Mouse (Mus musculus) heart, embryonic 11.5 days (tissue): ENCODE results near the gene Vps11. TPM values are rescaled to one million over a fixed set of nuclear protein-coding genes. Genes with fewer than 3 reads are reported as not detected.

Experiments
- ATAC-seq: fragments of 200-750 bp; cut with Nextera tagmentation; replicated peaks from 2 replicates; pipeline ENCODE4 v1.8.0; 2017; ENCODE audit warnings: moderate library complexity; ENCODE audit not compliant: insufficient number of reproducible peaks, low FRiP score, low TSS enrichment
- H3K27ac ChIP-seq: fragments of 300-500 bp; sonication (generic); 2 replicates; pipeline ENCODE4 v1.5.1; 2014; ENCODE audit warnings: mild to moderate bottlenecking, low read depth, low read length
- H3K27me3 ChIP-seq: fragments of 300-500 bp; sonication (generic); 2 replicates; pipeline ENCODE4 v1.6.1; 2014; ENCODE audit warnings: mild to moderate bottlenecking, low read length, mixed read lengths; ENCODE audit not compliant: control insufficient read depth, insufficient read depth
- H3K36me3 ChIP-seq: fragments of 300-500 bp; sonication (generic); 2 replicates; pipeline ENCODE4 v1.6.1; 2014; ENCODE audit warnings: mild to moderate bottlenecking, low read length, moderate library complexity, mixed read lengths; ENCODE audit not compliant: control insufficient read depth, insufficient read depth
- H3K4me1 ChIP-seq: fragments of 300-500 bp; sonication (generic); 2 replicates; pipeline ENCODE4 v1.6.1; 2014; ENCODE audit warnings: low read length; ENCODE audit not compliant: control insufficient read depth, insufficient read depth
- H3K4me2 ChIP-seq: fragments of 300-500 bp; sonication (generic); 2 replicates; pipeline ENCODE4 v1.6.1; 2014; ENCODE audit warnings: mild to moderate bottlenecking, moderate library complexity
- H3K4me3 ChIP-seq: fragments of 300-500 bp; sonication (generic); 2 replicates; pipeline ENCODE4 v1.5.1; 2014; ENCODE audit warnings: low read depth, low read length
- H3K9ac ChIP-seq: fragments of 300-500 bp; sonication (generic); 2 replicates; pipeline ENCODE4 v1.6.1; 2014; ENCODE audit warnings: mild to moderate bottlenecking, low read depth, low read length, moderate library complexity
- H3K9me3 ChIP-seq: fragments of 300-500 bp; sonication (generic); replicated peaks from 2 replicates; pipeline ENCODE4 v1.6.1; 2016; ENCODE audit warnings: low read length; ENCODE audit not compliant: control insufficient read depth
- WGBS: fragments of 180-500 bp; shearing (Covaris S2); extraction: QIAGEN DNeasy Blood & Tissue Kit; methylation state at CpG from one replicate; pipeline ENCODE4 v1.1.7; 2014; ENCODE audit not compliant: insufficient replicate concordance; 5-methylcytosine and 5-hydroxymethylcytosine counted together
- polyA plus RNA-seq: library from polyadenylated mRNA; unstranded; fragments of >200 nt; fragmentation: Nextera tagmentation; extraction: Ambion mirVana; gene quantifications from 2 replicates; pipeline ENCODE4 v1.2.1, GENCODE M21; 2014

Vps11 gene
- polyA plus RNA-seq, 1 experiment from 2014 or later = 15.1 TPM

DNA sequence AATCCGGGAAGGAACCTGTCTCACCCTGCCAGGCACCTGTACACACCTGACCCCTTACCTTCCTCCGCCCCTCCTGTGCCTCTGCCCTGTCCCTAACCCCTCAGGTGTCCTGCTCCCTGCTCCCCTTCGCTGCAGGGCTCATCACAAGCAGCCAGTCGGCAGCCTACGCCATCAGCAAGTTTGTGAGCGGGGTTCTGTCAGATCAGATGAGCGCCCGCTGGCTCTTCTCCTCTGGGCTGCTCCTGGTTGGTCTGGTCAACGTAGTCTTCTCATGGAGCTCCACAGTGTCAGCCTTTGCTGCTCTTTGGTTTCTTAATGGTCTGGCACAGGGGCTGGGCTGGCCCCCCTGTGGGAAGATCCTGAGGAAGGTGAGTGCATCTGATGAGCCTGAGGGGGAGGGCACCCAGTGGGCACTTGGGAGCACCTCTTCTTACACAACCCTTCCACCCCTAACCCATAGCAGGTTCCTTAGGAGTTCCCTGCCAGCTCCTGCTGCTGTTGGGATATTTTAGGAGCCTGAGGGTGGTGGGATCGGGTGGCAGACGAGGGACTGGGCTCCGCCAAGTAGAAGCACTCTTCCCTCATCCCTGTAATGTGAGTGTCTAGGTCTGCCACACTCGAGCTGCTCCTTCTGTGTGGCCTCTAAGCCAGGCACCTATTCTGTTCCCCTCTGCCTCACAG is 37.8 kb upstream of the Vps11 start:
- Histone ChIP-seq H3K36me3 (peaks cover 34% of the 10 kb centered on the region), H3K27ac (no peak overlapping the region), H3K9ac (no peak overlapping the region), H3K4me3 (no peak overlapping the region), H3K4me2 (no peak overlapping the region), H3K27me3 (no peaks in the 10 kb centered on the region), H3K9me3 (no peaks in the 10 kb centered on the region), H3K4me1 (peaks cover 9% of the 10 kb centered on the region)
- 78% methylated on average over 13 of the region's 13 CpGs for WGBS
- no peak for ATAC-seq

DNA sequence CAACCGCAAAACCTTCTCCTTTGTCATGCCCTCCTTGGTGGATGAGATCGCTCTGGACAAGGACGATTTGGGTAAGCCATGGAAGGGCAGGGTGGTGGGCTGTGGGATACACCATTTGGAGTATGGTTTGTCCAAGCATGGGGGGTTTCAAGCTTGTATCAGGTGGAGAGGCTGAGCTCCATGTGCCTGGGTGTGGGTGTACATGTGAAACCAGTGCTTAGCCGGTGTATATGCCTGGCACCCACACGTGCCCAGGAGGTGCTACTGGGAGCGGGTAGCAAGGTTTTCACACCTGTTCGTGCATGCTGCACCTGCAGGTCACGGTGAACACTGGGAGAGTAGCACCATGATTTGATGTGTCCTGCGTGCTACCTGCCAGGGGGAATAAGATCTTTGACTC is 37.1 kb upstream of the Vps11 start:
- Histone ChIP-seq H3K4me3 (peak overlapping the region; percentile 78; the same call in 1 of the 2 replicates), H3K27ac (no peak overlapping the region), H3K27me3 (no peaks in the 10 kb centered on the region), H3K36me3 (peaks cover 27% of the 10 kb centered on the region), H3K4me2 (peak overlapping the region; percentile 89), H3K9me3 (no peaks in the 10 kb centered on the region), H3K4me1 (peaks cover 9% of the 10 kb centered on the region), H3K9ac (0 out of 2 replicates have a peak overlapping the region, but pooled peaks have one; percentile 10)
- ATAC-seq = no peak
- WGBS = 79% methylated on average over 9 of the region's 9 CpGs

- WGBS = 39% methylated on average over 4 of the region's 4 CpGs
- Histone ChIP-seq H3K4me1 (peaks cover 9% of the 10 kb centered on the region), H3K27me3 (no peaks in the 10 kb centered on the region), H3K27ac (no peak overlapping the region), H3K9me3 (no peaks in the 10 kb centered on the region), H3K36me3 (peaks cover 23% of the 10 kb centered on the region), H3K4me3 (peak overlapping the region; percentile 78), H3K9ac (peak overlapping the region; percentile 28; the same call in 1 of the 2 replicates), H3K4me2 (peak overlapping the region; percentile 89)
- ATAC-seq = no peak
Measured at GRCm38 (mm10) chr9:44398087-44398486, 36.6 kb upstream of the Vps11 start.

GRCm38 (mm10) chr9:44396684-44397411 is 35.4 kb upstream of the Vps11 start, which contains the start of gene Slc37a4:
Slc37a4 (plus strand) TSS chr9:44396852.
- Histone ChIP-seq H3K27ac (peak within 1 kb of the TSS; percentile 80), H3K4me1 (peaks cover 9% of the 10 kb centered on the region), H3K9me3 (no peaks in the 10 kb centered on the region), H3K9ac (peak within 1 kb of the TSS; percentile 91), H3K4me2 (peak within 1 kb of the TSS; percentile 89), H3K36me3 (peaks cover 14% of the 10 kb centered on the region), H3K4me3 (peak within 1 kb of the TSS; percentile 78), H3K27me3 (no peaks in the 10 kb centered on the region)
- under 1% methylated on average over 43 of the region's 43 CpGs for WGBS
- ATAC-seq = peak; percentile 99

DNA sequence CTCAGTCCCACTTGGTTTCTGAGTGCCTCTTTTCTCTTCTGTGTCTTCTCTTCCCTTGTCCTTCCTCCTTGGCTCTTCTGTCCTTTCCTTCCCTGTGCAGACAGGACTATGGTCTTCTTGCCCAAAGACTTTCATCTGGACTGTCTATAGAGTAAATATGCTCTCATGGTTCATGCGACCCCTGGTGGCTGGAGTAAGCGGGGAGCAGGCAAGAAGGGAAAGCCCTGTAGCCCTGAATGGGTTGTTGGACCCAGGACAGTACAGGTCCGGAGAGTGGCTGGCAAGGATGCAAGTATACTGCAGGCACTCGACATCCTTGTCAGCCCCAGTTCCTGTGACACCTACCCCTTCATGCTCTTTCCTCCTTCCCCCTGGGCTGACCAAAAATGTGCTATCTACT is 30.0 kb upstream of the Vps11 start:
- no peak overlapping the region for H3K4me3 ChIP-seq
- H3K27me3 ChIP-seq = no peaks in the 10 kb centered on the region
- ATAC-seq = no peak; the same call in 1 of the 2 replicates
- H3K27ac ChIP-seq = no peak overlapping the region
- H3K4me2 ChIP-seq = no peak overlapping the region
- H3K9me3 ChIP-seq = no peaks in the 10 kb centered on the region
- H3K4me1 ChIP-seq = no peaks in the 10 kb centered on the region
- WGBS = 47% methylated on average over 4 of the region's 4 CpGs
- no peak overlapping the region for H3K9ac ChIP-seq
- H3K36me3 ChIP-seq = peaks cover 33% of the 10 kb centered on the region

DNA sequence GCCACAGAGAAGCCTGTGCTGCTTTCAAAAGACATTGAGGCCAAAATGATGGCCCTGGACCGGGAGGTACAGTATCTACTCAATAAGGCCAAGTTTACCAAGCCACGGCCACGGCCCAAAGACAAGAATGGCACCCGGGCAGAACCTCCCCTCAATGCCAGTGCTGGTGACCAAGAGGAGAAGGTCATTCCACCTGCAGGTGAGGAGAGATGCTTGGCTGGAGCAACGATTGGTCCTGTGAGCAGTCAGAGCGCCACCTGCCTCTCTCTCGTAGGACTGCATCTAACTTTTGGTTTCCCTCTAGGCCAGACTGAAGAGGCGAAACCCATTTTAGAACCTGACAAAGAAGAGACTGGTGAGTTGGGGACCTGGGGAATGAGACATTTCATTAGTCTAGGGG is 27.8 kb upstream of the Vps11 start:
- 62% methylated on average over 8 of the region's 8 CpGs for WGBS
- H3K27ac ChIP-seq = no peak overlapping the region
- no peak overlapping the region for H3K9ac ChIP-seq
- no peaks in the 10 kb centered on the region for H3K9me3 ChIP-seq
- H3K27me3 ChIP-seq = no peaks in the 10 kb centered on the region
- no peaks in the 10 kb centered on the region for H3K4me1 ChIP-seq
- H3K36me3 ChIP-seq = peaks cover 52% of the 10 kb centered on the region
- ATAC-seq = no peak
- no peak overlapping the region for H3K4me2 ChIP-seq
- H3K4me3 ChIP-seq = no peak overlapping the region

DNA sequence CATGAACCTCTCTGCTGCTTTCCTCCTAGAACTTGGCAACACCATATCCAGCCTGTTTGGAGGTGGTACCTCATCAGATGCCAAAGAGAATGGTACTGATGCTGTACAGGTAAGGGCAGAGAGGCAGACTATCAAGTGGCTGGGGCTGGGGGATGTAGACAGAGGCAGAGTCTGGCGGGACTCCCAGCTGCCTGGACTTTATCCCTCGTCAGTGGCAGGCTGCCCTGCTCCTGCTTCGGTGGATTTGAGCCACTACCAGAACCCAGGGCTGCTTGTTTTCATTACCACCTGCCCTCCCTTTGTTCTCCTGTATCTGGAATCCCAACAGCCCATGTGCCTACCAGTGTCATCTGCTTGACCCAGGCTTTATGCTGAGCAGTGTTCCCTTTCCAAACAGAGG is 25.8 kb upstream of the Vps11 start:
- Histone ChIP-seq H3K4me2 (no peak overlapping the region), H3K4me1 (no peaks in the 10 kb centered on the region), H3K36me3 (peaks cover 63% of the 10 kb centered on the region), H3K9ac (no peak overlapping the region), H3K4me3 (no peak overlapping the region), H3K9me3 (no peaks in the 10 kb centered on the region), H3K27ac (no peak overlapping the region), H3K27me3 (no peaks in the 10 kb centered on the region)
- no peak for ATAC-seq
- 75% methylated on average over 3 of the region's 3 CpGs for WGBS

- H3K9ac ChIP-seq = no peak overlapping the region
- ATAC-seq = no peak
- H3K27ac ChIP-seq = no peak overlapping the region
- H3K4me1 ChIP-seq = peaks cover 9% of the 10 kb centered on the region
- no peak overlapping the region for H3K4me2 ChIP-seq
- WGBS = 89% methylated on average over 13 of the region's 13 CpGs
- no peaks in the 10 kb centered on the region for H3K27me3 ChIP-seq
- H3K36me3 ChIP-seq = peaks cover 63% of the 10 kb centered on the region
- H3K4me3 ChIP-seq = no peak overlapping the region
- no peaks in the 10 kb centered on the region for H3K9me3 ChIP-seq
Measured at GRCm38 (mm10) chr9:44384596-44384995, 23.1 kb upstream of the Vps11 start.
